Mouse (Mus musculus): ENCODE data around the gene C4b.

DNA sequence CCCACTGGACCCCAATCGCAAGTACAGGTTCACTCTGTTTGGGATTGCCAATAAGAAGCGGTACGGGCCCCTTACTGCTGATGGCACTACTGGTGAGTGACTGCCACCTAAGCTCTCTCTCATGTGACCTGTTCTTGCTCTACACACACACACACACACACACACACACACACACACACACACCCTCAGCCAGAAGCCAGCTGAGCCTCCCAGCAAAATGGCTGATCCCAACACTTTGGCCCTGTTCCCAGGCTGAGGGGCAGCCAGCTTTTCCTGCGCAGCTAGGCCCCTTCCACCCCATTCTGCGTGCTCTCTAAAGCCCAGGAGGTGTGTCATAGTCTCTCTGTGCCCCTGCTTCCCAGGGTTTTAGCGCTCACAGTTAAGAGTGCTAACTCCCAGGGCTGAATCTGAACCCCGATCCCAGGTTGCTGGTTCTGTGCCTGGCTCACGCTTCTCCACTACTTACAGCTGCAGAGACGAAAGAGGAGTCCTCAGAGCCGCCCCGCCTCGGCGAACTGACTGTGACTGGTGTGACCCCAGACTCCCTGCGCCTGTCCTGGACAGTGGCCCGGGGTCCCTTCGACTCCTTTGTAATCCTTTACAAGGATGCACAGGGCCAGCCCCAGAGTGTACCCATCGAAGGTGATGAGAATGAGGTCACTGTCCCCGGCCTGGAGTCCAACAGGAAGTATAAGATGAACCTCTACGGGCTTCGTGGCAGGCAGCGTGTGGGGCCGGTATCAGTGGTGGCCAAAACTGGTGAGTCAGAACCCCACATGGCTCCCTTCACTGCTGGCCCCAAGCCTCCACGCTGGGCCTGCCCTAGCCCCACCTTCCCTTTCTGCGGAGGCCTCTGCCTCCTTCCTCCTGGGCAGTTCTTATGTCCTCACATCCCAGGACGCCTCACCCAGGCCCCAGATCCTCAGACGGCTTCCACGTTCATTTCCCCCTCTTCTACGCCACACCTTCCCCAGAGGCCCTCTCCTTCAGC lies 58.3 kb downstream of the C4b start:
- TF ChIP-seq HCFC1 (IDR thresholded peaks at IDR 0.05; ENCODE audit: borderline replicate concordance, insufficient read depth, low read length) (no peak), CHD2 (IDR thresholded peaks at IDR 0.05; ENCODE audit: low read depth, low read length) (no peak), ZC3H11A (IDR thresholded peaks at IDR 0.05; ENCODE audit: borderline replicate concordance, low read depth, low read length) (no peak), MAFK (IDR thresholded peaks at IDR 0.05; ENCODE audit: insufficient read depth, low read depth, low read length) (no peak), ZNF384 (IDR thresholded peaks at IDR 0.05; ENCODE audit: low read depth, low read length) (no peak)
